Mouse (Mus musculus) heart, postnatal 4 days (tissue): ENCODE data around the gene Dcaf6. TPM values are rescaled to one million over a fixed set of nuclear protein-coding genes. Genes with fewer than 3 reads are reported as not detected.
A peak's percentile ranks its signal among the peaks of the same experiment; 100 is the strongest.

ENCODE experiments used
- DNase-seq: peaks from one replicate; pipeline ENCODE4 v3.0.0; 2021
- total RNA-seq, 2 experiments: library from RNA; stranded (reverse); gene quantifications; 2 replicates each; pipeline ENCODE4 v1.2.3; 2021

The Dcaf6 gene
- 10 to 100 TPM; 59.8 to 65.6 TPM for total RNA-seq

DNA sequence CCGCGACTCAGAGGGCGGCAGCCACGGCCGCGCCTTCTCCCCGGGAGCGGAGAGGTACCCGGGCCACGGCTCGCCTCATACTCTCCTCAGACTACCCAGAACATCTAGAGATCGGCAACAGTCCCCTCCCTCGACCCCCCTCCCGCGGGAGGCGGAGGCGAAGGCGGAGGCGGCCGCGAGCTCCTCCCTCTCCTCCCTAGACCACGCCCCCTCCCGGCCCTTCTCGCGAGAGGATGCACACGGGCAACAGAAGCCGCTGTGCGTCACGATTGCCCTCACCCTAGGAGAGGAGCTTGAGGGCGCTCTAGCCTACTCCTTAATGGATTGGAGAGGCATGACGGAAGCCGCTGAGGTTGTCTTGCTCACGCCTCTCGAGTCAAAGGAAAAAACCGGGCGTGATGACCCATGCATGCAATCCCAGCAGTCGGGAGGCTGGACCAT, at the start of gene Dcaf6, which contains the start of gene Mpc2:
Gene Dcaf6 (minus strand): TSS at position 116 of the 441 bp plus-strand sequence.
Gene Mpc2 (plus strand): TSS at position 278 of the 441 bp plus-strand sequence.
- DNase-seq = peak; percentile 100

DNA sequence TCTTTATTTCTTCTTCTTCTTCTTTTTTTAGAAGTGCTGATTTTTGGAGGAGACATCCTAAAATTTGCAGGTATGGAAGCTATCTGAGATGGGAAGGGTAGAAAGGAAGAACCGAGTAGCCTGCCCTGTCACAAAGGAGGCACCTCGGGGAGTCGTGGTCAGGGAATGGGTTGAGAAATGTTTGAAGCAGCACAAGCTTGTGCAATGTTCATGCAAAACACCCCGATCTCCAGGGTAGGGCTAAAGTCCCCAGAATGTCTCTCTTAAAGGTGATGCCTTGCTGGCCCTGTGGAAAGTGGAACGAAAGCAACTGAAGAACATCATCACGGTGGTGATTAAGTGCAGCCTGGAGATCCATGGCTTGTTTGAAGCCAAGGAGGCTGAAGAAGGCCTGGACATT, 46.0 kb upstream of the Dcaf6 start:
- no peak for DNase-seq

DNA sequence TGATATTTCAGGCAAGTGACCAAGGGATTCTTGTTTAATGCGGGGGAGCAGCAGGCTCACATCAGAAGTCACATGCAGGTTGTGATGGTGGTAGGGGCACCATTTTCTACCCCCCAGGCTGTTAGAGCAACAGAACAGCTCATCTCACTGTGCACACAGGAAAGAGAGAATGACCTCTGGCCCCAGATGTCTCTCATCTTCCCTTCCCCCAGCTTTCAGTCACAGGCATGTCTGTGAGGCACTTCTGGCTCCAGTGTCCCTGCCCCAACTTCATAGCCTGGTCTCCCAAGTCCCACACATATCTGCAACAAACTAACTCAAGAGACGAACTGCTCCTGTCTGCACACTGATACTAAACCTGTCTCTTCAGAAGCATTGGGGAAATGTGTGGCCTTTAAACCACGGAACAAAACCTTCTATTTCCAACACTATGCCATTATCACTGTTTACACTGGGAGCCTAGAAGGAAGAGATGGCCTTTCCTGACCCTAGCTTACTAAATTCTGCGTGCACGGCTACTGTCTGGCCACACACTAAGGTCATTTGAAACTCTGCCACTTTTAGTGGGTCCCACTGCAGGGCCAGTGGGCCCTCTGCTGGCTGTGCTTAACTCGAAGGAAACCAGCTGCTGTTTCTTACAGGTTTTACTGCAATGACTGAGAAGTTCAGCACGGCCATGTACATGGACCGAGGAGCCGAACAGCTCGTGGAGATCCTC, 43.2 kb upstream of the Dcaf6 start:
- DNase-seq = peak; percentile 56

DNA sequence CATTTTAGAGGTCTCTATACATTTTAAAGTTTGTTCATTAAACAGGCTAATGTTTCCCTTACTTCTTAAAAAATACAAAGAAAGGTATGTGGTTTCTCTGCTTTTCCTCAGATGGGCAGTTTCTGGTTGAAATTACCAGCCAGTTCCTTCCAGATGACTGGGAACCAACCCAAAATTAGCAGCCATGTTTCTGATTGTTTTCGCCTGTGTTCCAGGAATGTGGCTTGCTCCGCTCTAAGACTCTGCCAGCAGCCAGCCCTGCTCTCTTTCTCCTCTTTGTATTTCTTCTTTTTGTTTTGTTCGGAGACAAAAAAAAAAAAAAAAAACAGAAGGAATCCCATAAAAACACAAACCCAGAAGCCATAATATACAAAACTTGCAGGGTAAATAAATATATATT, 38.6 kb upstream of the Dcaf6 start:
- DNase-seq = no peak

DNA sequence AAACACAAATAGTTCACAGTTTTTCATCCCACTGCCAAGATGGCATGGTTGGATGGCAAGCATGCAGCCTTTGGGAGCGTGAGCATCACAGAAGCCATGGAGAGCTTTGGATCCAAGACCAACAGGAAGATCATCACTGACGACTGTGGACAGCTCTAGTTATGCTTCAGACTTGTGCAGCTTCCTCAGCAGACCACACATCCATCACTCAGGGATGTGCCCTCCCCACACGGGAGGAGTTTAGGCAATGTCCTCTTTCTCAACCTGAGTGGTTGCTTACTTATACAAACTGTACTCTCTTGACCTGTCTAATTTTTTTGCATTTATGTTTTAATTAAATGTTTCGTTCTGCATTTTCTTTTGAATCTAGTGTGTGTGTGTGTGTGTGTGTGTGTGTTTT, 28.9 kb upstream of the Dcaf6 start:
- no peak for DNase-seq

DNA sequence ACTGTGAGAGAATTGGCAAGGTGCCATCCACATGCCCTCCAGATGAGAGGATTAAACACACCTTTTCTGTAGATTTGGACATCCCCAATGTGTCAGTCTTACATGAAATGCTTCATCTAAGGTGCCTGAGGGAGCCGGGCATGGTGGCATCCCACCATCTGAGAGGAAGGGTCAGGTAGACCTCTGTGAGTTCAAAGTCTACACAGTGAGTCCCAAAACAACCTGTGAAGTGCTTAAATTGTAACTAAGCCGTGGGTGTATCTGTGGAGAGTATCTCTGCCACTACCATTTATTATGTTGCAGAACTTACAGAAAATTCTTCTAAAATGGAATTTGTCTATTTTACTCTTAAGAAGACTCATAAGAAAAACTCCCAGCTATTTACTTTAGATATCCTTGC, 25.8 kb upstream of the Dcaf6 start:
- no peak for DNase-seq

DNA sequence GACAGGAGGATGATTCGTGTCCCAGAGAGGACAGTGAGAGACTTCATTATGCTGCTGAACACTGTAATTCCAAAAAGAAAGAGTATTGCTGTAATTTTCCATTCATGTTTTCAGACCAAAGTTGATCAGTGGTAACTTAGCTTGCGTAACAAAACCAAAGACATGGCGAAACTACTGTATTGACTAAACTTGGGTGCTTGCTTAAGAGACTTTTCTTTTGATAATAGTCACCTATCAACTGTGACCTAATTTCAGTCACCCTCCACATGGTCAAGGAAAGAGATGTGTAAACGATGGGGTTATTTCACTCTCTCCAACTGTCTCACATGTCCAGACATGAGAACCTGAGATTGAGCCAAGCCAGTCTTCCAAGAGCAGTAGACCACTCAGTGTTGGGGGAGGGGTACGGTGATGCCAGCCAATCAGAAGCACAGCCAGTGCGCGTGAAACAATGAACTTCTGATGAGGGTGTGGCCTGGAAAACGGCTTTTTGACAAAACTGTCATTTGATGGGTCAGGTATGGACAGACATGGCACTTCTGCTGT, 24.5 kb upstream of the Dcaf6 start, which contains the start of gene Adcy10:
Gene Adcy10 (plus strand): TSS at position 496 of the 546 bp plus-strand sequence.
- DNase-seq = no peak

DNA sequence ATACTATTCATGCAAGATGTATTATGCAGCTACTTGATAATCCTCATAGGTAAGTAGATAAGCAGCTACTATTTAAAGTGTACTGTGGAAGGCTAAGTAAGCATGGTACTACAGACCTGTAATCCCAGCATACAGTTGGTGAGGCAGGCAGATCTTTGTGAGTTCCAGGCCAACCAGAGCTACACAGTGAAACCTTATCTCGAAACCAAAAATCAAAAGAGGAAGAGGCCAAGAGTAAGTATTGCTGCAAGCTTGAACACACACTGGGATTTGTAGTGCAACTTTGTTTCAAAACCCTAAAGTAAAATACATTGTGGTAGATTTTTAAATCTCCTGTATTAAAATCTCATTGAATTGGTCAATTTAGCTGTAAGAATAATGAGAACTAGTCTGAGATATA, 11.2 kb upstream of the Dcaf6 start:
- no peak for DNase-seq

DNA sequence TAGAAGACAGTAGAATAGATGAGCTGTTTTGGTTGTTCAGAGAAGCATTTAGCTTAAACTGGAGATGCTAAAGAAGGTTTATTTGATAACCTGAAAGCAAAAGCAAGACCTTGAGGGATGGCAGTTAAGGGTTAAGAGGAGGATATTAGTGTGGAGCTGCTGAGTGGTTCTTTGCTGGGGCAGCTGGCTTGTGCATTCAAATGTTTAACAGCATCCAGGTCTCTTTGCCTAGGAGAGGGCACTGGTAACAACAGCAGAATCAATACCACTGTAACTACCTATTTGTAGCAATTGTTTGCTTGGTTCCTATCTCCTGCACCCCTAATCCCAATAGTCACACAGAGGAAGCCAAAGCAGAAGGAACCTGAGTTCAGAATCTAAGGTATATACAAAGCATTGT, 9.4 kb upstream of the Dcaf6 start:
- DNase-seq = no peak

DNA sequence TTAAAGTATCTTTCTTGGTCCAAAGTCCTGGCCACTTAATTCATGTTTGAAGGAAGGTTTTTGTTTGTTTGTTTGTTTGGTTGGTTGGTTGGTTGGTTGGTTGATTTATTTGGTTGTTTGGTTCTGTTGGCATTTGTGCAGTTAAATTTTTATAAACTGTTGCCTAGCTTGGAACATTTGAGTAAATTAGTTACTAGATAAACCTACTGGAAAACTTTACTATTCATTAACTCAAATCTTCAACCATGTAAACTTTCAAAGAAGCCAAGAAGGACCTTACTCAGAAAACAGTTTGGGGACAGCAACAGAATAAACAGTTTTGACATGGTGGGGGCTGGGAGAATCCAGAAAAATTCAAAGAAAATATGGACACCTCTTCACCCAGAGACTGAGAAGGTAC, 8.7 kb upstream of the Dcaf6 start:
- no peak for DNase-seq

DNA sequence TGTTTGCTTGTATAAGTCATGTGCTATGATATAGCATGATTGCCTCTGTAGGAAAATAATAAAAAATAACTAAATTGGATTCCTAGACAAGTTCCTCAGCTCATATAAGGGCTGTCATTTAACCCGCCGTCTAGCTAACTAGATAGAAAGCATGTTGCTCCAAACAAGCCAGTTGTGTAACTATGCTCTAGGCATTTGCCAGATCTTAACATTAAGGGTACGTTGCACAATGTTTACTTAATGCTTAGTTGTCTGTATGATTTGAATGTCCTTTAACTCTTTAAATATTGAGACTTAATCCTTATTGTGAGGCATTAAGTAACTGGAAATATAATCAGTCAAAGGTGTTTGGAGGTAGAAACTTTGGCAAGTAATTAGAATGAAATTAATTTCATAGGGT, 4.3 kb upstream of the Dcaf6 start:
- no peak for DNase-seq

DNA sequence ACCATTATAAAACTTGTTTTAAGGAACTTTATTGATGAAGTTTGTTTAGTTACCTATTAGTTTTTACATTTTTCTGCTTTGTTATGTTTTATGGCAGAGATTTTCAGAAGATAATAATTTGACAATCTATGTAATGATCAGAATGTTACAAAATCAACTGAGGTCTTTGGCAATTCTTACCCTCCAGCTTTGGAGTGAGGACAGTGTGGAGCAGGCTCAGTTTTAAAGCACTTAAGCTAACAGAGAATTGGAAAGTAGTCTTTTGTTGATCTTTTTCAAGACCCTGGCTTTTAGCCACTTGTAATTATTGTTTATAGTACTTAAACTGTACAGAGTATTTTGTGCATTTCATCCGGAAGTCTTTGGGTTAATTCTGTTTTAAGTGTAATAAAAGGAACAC, 2.6 kb upstream of the Dcaf6 start:
- DNase-seq = no peak

DNA sequence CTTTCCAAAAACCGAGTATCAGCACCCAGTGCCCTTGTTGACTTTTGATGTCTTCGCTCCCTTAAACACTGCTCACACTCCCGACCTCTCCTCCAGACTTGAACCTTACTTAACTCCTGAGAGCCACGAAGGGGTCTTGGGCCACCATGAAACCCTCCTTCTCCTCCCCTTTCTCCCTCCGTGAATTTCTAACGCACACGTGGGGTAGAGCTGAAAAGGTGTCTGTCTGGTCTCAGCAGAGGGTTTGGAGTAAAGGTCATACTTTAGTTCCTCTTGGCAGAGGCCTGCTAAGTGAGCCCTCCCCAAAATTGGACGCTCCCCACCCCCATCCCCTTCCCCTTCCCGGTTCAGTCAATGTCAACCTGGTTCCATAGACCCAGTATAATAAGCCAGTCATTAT, 1.4 kb upstream of the Dcaf6 start:
- peak; percentile 26 for DNase-seq

DNA sequence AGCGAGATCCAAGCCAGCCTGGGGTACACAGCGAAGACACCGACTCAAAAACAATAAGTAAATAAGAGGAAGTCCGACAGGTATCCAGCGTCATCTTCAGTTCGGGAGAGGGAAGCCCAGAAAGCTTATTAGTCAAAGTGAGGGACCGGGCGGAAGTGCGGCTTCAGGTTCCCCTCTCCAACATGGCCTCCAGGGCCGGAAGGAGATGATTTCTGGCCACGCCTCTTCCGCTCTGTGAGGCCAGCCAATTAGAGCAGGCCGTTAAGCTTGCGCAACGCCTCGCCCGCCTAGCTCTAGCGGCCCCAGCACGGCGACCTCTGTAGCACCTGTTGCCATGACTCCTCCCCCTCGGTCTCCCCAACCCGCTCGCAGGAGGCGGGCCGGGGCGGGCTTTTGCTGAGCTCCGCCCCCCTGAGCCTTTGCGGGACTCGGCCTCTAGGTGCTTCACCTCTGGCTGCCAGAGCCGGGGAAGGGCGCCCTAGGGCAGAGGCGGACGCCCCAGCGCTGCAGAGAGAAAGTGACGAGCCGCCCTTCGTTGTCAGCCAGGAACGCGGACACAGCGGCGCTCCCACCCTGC, 614 bp upstream of the Dcaf6 start:
- DNase-seq = peak; percentile 99

DNA sequence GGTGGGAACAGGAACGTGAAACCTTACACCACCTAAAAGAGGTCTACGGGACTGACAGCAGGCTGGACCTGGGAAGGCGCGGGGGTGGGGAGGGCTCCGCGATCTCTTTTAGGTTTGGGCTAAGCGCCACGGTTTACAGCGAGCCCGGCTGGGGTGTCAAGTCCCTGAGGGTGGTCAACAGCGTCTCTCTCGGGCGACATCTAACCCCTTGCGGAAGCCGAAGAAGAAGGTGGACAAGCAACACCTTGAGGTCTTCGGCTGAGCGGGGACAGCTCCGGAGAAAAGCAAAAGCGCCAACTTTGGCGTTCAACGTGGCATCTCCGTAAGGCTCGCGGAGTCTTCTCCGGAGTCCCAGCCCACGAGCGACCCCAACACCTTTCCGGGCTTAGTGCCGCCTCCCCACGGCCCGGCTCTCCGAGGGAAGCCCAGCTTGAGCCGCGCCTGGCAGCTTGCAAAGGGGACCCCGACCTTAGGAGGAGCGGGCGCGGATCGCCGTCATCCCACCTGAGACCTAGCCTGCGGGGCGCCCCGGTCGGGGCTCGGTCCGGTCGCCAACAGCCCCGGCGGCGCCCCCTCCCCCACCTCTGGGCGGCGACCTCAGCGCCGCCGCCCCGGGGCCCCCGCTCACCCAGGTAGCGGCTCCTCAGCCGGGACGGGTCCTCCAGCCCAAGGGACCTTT, 633 bp downstream of the Dcaf6 start:
- DNase-seq = peak; percentile 76

DNA sequence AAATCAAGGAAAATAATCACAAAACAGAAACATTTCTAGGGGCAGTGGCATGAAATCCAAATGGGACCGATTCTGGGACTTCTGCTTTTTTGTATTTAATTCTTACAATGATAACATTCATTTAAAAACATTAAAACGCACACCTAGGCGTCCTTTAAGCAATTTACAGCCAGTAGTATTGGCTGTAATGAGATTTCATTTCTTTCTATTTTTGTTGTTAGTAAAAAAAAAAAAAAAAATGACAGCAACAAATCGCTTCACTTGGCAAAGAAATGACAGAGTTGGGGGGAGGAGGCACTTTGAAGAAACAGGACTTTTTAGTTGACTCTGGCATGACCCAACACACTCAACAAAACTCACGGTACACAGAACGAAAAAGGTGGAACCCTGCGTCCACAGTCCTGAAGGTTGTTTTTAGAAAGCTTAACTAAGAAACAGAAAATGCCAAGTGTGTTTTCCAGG, 1.2 kb downstream of the Dcaf6 start:
- no peak for DNase-seq

DNA sequence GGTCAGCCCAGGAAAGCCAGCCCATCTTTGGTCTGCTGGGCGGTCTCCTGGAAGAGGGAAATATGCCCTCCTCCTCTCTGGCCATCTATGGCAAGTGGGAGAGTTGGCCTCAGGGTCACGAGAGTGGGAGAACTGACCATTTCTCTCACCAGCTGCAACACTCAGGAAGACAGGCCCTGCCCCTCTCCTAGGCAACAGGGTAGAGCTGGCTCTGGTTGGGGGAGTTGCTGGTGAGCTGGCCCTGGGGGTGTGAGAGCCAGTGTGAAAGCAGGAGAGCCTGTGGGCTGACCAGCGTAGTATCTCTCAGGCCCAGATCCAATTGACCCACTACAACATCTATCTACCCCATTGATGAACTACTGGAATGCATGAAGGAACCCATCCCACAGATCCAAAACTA, 18.6 kb downstream of the Dcaf6 start:
- DNase-seq = no peak

DNA sequence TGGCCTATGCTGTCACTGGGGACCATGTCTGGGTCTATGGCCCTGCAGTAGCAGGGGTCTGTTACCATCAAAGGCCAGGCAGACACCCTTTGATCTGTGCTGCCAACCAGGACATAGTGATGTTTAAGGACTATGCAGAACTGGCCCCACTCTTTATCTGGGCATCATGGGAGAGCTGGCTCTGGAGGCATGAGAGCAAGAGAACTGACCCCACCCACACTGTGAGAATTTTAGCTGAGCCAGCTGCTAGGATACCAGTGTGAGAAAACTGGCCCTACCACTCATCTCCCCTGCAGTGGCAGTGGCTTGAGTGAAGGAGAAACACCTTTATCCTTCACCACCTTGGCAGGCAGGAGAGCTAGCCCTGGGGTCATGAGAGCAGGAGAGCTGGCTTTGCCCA, 19.1 kb downstream of the Dcaf6 start:
- no peak for DNase-seq

DNA sequence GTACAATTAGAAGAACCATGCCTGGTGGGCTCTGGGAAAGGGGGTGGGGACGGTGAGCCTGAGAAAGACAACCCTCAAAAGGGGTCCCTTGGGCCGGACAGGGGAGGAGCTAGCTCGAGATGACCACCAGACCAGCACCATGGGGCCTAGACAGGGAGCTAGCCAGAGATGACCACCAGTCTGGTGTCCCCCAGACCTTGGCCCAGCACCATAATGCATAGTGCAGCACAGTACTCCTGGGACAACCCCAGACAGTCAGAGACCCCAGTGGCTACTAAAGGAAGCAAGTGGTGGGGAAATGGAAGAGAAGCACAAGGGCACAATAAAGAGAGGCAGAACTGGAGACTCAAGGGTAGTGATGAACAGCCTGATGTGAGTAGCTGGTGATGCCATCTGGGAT, 19.5 kb downstream of the Dcaf6 start:
- DNase-seq = no peak

DNA sequence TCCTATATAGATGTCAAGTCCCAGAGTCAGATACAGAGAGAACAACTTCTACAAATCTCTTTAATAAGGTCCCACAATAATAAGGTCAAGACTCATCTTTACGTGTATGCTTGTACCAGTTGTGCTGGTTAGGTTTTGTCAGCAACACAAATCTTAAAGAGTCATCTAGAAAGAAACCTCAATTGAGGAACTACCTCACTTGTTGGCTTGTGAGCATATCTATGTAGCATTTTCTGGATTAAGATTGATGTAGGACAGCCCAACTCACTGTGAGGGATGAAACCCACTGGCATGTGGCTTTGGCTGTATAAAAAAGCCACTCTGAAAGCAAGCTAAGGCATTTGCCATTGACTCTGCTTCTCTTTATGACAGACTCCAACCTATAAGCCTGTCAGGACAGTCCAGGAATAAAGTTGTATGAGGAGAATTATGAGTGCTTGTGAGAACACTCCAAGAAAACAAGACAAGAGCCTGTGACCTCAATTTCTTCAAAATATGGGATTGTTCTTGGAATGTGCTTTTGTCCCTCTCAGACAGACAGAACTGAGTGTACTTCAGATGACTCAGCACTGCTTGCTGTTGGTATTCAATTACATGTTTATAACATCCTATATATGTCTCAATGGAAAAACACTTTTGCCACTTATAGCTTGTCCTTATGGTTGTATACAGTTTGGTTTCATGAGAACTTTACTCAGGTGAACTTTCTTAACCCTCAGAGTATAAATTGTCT, 21.8 kb downstream of the Dcaf6 start:
- no peak for DNase-seq

DNA sequence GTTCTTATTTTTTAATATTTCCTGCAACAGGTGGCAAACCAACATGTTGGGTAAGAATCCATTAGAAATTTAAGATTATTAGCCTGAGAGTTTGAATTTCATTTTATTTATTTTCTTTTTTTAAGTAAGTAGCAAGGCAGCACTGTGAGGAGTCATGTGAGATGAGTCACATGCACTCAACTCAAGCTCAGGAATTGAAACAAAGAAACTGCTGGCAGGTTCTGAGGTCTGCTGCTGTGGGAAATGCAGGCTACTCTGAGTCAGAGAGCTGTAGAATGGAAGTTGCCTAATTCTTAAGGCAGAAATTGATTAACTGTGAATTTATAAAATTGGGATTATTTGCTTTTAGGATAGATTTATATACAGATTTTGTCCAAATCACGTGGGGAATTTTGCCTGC, 27.4 kb downstream of the Dcaf6 start:
- DNase-seq = no peak

DNA sequence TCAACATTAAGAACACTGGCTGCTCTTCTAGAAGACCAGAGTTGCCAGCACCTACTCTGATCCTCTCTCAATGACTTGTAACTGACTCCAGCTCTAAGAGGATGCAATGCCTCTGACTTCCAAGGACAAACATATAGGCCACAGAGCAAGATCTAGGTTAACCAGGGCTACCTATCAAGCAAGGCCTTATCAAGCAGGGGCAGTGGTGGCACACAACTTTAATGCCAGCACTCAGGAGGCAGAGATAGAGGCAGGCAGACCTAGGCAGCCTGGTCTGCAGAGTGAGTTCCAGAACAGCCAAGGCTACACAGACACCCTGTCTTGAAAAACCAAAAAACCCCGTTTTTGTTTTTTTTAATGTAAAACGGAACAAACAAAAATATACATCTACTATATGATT, 34.0 kb downstream of the Dcaf6 start:
- no peak for DNase-seq
